Mouse (Mus musculus): ENCODE data around the gene C1qtnf9.

DNA sequence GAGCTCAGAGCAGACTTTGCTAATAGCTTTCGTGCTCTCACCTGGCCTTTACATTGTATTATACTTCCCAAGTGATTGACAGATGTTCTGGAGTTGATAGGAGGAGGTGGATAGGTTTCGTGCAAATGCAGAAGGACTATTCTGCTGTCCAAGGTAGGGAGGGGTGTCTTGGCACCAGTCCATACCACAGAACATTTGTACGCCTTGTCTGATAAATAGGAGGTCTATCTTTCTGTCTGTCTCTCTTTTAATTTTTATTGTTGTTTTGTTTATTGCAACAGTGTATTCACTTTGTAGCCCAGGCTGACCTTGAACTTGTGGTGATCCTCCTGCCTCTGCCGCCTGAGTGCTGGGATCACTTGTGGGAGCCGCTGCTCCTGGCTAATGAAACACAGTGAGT, 29.7 kb downstream of the C1qtnf9 start:
- TF ChIP-seq POLR2A (IDR thresholded peaks at IDR 0.05; ENCODE audit: control insufficient read depth, extremely low read depth, insufficient read depth, low read length, poor library complexity) (no peak), CTCF (IDR thresholded peaks at IDR 0.05; ENCODE audit: borderline replicate concordance, control insufficient read depth, extremely low read depth, insufficient read depth, low read length, poor library complexity) (no peak)
